26 mouse cellular contexts compared by ENCODE assay signal in the genomic region with DNA sequence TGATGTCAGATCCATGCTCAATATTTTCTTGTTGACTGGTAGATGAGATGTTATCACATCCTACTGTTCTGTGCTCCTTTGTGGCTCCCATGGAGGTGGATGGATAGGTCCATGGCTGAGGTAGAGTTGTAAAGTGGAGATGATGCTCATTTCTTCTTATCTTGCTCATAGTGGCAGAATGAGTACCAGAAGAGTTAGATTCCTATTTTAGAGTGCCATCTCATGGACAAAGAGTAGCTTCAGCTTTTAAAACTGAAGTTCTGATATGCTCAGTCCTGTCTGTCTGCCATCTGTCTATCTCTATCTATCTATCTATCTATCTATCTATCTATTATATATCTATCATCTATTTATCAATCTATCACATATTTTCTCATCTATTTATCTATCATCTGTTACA.
"Had no signal": no experiment of that assay in that cellular context is flagged by ENCODE, and none has a peak within 500 bp of the region (broad histone marks: within the 10 kb centered on the region; RNA-seq: fewer than 3 reads in every experiment).

No protein-coding gene starts in this region.

- H3K4me3 ChIP-seq: heart, adult 2 months; heart, embryonic 13.5 days; heart, embryonic 15.5 days; kidney, embryonic 15.5 days; limb, embryonic 13.5 days; limb, embryonic 15.5 days; liver, embryonic 12.5 days had no signal

- H3K36me3 ChIP-seq: heart, embryonic 13.5 days; heart, embryonic 15.5 days; kidney, embryonic 15.5 days; limb, embryonic 13.5 days; limb, embryonic 15.5 days; liver, embryonic 12.5 days had no signal

- H3K4me2 ChIP-seq: heart, embryonic 11.5 days; heart, embryonic 13.5 days; heart, embryonic 15.5 days; hindbrain, embryonic 14.5 days; kidney, embryonic 15.5 days; limb, embryonic 13.5 days; limb, embryonic 15.5 days; liver, embryonic 12.5 days had no signal

- H3K4me1 ChIP-seq: heart, embryonic 13.5 days; heart, embryonic 15.5 days; kidney, embryonic 15.5 days; limb, embryonic 13.5 days; limb, embryonic 15.5 days; liver, embryonic 12.5 days had no signal

- ATAC-seq: hindbrain, embryonic 16.5 days; intestine, embryonic 16.5 days; liver, embryonic 12.5 days had no signal

- DNase-seq: gastrocnemius, postnatal 14 days; gastrocnemius, postnatal 36 days; heart, adult 11 months; heart, adult 2 months; heart, postnatal 14 days; heart, postnatal 36 days; kidney, adult 11 months; kidney, adult 2 months; kidney, adult 9 months; kidney, postnatal 14 days; kidney, postnatal 36 days; layer of hippocampus, adult 9-11 months; layer of hippocampus, postnatal 36 days; left cerebral cortex, postnatal 4 days had no signal

- H3K9ac ChIP-seq: heart, embryonic 13.5 days; heart, embryonic 15.5 days; hindbrain, embryonic 14.5 days; kidney, embryonic 15.5 days; limb, embryonic 13.5 days; limb, embryonic 15.5 days; liver, embryonic 12.5 days; liver, embryonic 14.5 days had no signal

- H3K27me3 ChIP-seq: heart, embryonic 13.5 days; heart, embryonic 15.5 days; kidney, embryonic 15.5 days; limb, embryonic 13.5 days; limb, embryonic 15.5 days; liver, embryonic 12.5 days had no signal

- H3K27ac ChIP-seq: heart, adult 2 months; heart, embryonic 13.5 days; heart, embryonic 15.5 days; hindbrain, embryonic 14.5 days; kidney, embryonic 15.5 days; kidney, postnatal 0 days; limb, embryonic 13.5 days; limb, embryonic 15.5 days; liver, embryonic 12.5 days; liver, embryonic 14.5 days had no signal

- H3K9me3 ChIP-seq: limb, embryonic 13.5 days; limb, embryonic 15.5 days had no signal
